Mouse (Mus musculus) heart, postnatal 0 days (tissue): Measurements from ENCODE around the gene Pcdh19. TPM values are rescaled to one million over a fixed set of nuclear protein-coding genes. Genes with fewer than 3 reads are reported as not detected.

Experiments used
- ATAC-seq: fragments of 200-750 bp; cut with Nextera tagmentation; 2 replicates; pipeline ENCODE4 v1.8.0; 2017; ENCODE audit warnings: low read depth, moderate number of reproducible peaks, moderate library complexity; ENCODE audit not compliant: insufficient read depth
- DNase-seq: peaks from one replicate; pipeline ENCODE4 v3.0.0-alpha.2; 2016; ENCODE audit warnings: low spot score
- H3K27ac ChIP-seq: fragments of 300-500 bp; sonication (generic); 2 replicates; pipeline ENCODE4 v1.5.1; 2014; ENCODE audit warnings: low read depth, mild to moderate bottlenecking
- H3K27me3 ChIP-seq: fragments of 300-500 bp; sonication (generic); 2 replicates; pipeline ENCODE4 v1.6.1; 2014; ENCODE audit warnings: low read length, mixed read lengths; ENCODE audit not compliant: control insufficient read depth, insufficient read depth
- H3K36me3 ChIP-seq: fragments of 300-500 bp; sonication (generic); replicated peaks from 2 replicates; pipeline ENCODE4 v1.6.1; 2014; ENCODE audit warnings: low read length, mixed read lengths; ENCODE audit not compliant: control insufficient read depth, insufficient read depth
- H3K4me1 ChIP-seq: fragments of 300-500 bp; sonication (generic); 2 replicates; pipeline ENCODE4 v1.6.1; 2014; ENCODE audit warnings: antibody characterized with exemption; ENCODE audit not compliant: control insufficient read depth, insufficient read depth
- H3K4me2 ChIP-seq: fragments of 300-500 bp; sonication (generic); 2 replicates; pipeline ENCODE4 v1.6.1; 2014; ENCODE audit warnings: low read depth, mild to moderate bottlenecking, low read length, moderate library complexity
- H3K4me3 ChIP-seq: fragments of 300-500 bp; sonication (generic); 2 replicates; pipeline ENCODE4 v1.5.1; 2014; ENCODE audit warnings: low read depth, low read length
- H3K9ac ChIP-seq: fragments of 300-500 bp; sonication (generic); replicated peaks from 2 replicates; pipeline ENCODE4 v1.6.1; 2014; ENCODE audit warnings: low read depth, low read length, mixed read lengths
- H3K9me3 ChIP-seq: fragments of 300-500 bp; sonication (generic); replicated peaks from 2 replicates; pipeline ENCODE4 v1.6.1; 2016; ENCODE audit warnings: low read length; ENCODE audit not compliant: control insufficient read depth
- CTCF ChIP-seq: IDR thresholded peaks from 2 replicates; pipeline ENCODE4 v1.5.1; 2016; ENCODE audit warnings: antibody characterized with exemption, control low read depth, low read depth
- EP300 ChIP-seq: IDR thresholded peaks from 2 replicates; pipeline ENCODE4 v1.6.1; 2016; ENCODE audit warnings: antibody characterized with exemption, low read depth
- WGBS: fragments of 180-500 bp; shearing (Covaris S2); extraction: QIAGEN DNeasy Blood & Tissue Kit; methylation state at CpG from one replicate; pipeline ENCODE4 v1.1.7; 2014; 5-methylcytosine and 5-hydroxymethylcytosine counted together
- polyA plus RNA-seq: library from polyadenylated mRNA; unstranded; fragments of >200 nt; fragmentation: Nextera tagmentation; extraction: Ambion mirVana; gene quantifications from 2 replicates; pipeline ENCODE4 v1.2.1, GENCODE M21; 2015
- total RNA-seq: library from RNA; depleted of rRNA; stranded (reverse); fragments of >200 nt; gene quantifications from 2 replicates; pipeline ENCODE4 v1.2.3, GENCODE M21; 2014; ENCODE audit warnings: low replicate concordance

Pcdh19 gene
- total and polyA plus RNA-seq, 2 experiments from 2014 or later, result 1.4 to 4.7 TPM

GRCm38 (mm10) chrX:133683961-133684360 is 4.8 kb downstream of the Pcdh19 start:
- H3K4me1 ChIP-seq, result no peaks in the 10 kb centered on the region
- no peak overlapping the region for H3K4me2 ChIP-seq
- no peaks in the 10 kb centered on the region for H3K9me3 ChIP-seq
- no peak overlapping the region for H3K4me3 ChIP-seq
- H3K27me3 ChIP-seq, result peaks cover 22% of the 10 kb centered on the region
- H3K9ac ChIP-seq, result no peak overlapping the region
- ATAC-seq, result no peak
- no peak for DNase-seq
- TF ChIP-seq CTCF (no peak), EP300 (no peak)
- H3K27ac ChIP-seq, result no peak overlapping the region
- WGBS, result 35% methylated on average over 3 of the region's 3 CpGs
- H3K36me3 ChIP-seq, result no peaks in the 10 kb centered on the region

DNA sequence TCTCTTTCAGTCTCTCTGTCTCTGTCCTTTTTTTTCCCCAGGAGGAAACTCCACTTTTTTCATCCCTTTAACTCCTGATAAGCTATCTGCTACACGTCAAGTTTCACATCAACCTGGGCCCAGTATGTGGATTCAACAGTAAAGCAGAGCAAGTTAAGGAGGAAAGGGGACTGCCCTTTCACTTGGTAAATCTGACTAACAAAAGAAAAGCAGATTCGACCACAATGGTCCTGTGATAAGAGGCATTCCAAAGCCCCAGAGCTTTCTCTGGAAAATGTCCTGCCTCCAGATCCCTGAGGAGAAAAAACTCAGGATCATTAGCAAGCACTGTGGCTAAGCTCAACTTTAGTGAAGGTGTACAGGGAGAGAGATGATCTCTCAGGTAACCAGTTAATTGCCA is 13.7 kb downstream of the Pcdh19 start:
- DNase-seq (no peak), ATAC-seq (no peak)
- no peak overlapping the region for H3K27ac ChIP-seq
- TF ChIP-seq CTCF (no peak), EP300 (no peak)
- no peak overlapping the region for H3K9ac ChIP-seq
- H3K9me3 ChIP-seq, result no peaks in the 10 kb centered on the region
- H3K4me2 ChIP-seq, result no peak overlapping the region
- no peaks in the 10 kb centered on the region for H3K27me3 ChIP-seq
- WGBS, result 6% methylated on average over 2 of the region's 2 CpGs
- H3K4me1 ChIP-seq, result no peaks in the 10 kb centered on the region
- no peak overlapping the region for H3K4me3 ChIP-seq
- H3K36me3 ChIP-seq, result no peaks in the 10 kb centered on the region

DNA sequence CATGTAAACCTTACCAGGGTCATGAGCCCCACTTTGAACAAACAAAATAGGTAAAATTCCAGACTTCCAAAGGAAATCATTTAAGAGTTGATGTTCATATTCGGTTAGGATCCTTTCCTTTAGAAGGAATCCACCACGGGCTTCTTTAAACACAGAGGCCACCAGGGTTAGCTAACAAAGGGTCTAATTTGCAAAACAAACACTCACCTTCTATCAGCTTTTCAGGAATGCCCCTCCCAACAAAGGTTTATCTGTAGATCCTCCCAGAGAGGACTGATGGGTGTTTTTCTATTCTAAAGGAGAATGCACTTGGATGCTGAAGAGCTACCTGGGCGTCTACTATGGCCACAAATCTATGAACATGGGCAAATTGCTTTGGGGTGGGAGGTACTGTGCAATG is 15.0 kb downstream of the Pcdh19 start:
- ATAC-seq (no peak), DNase-seq (no peak)
- H3K4me3 ChIP-seq, result no peak overlapping the region
- H3K9me3 ChIP-seq, result no peaks in the 10 kb centered on the region
- TF ChIP-seq CTCF, result no peak
- no peak for TF ChIP-seq EP300
- no peaks in the 10 kb centered on the region for H3K4me1 ChIP-seq
- H3K4me2 ChIP-seq, result no peak overlapping the region
- H3K9ac ChIP-seq, result no peak overlapping the region
- H3K36me3 ChIP-seq, result no peaks in the 10 kb centered on the region
- no peaks in the 10 kb centered on the region for H3K27me3 ChIP-seq
- no peak overlapping the region for H3K27ac ChIP-seq
- WGBS, result 31% methylated on average over 3 of the region's 3 CpGs

DNA sequence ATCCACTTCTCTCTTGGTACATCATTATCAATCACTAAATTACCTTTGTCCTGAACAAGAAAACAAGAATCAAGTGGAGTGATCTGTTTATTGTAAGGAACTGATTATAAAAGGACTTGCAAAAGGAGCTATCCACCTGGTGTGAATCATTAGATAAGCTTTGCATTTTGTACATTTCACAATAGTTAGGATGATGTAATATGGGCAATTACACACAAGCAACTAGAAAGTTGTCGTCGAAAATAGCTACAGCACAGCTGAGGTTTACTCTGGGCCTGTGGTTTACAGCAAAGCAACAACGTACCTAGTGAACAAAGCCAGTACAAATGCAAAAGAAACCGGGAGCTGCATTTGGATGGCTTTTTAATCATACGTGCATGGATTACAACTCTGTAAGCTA is 28.7 kb downstream of the Pcdh19 start:
- ATAC-seq (no peak), DNase-seq (no peak)
- Histone ChIP-seq H3K4me2 (no peak overlapping the region), H3K36me3 (no peaks in the 10 kb centered on the region), H3K27me3 (no peaks in the 10 kb centered on the region), H3K27ac (no peak overlapping the region), H3K4me1 (no peaks in the 10 kb centered on the region), H3K9me3 (no peaks in the 10 kb centered on the region), H3K4me3 (no peak overlapping the region), H3K9ac (no peak overlapping the region)
- TF ChIP-seq CTCF, result no peak
- no peak for TF ChIP-seq EP300
- WGBS, result 64% methylated on average over 5 of the region's 5 CpGs

DNA sequence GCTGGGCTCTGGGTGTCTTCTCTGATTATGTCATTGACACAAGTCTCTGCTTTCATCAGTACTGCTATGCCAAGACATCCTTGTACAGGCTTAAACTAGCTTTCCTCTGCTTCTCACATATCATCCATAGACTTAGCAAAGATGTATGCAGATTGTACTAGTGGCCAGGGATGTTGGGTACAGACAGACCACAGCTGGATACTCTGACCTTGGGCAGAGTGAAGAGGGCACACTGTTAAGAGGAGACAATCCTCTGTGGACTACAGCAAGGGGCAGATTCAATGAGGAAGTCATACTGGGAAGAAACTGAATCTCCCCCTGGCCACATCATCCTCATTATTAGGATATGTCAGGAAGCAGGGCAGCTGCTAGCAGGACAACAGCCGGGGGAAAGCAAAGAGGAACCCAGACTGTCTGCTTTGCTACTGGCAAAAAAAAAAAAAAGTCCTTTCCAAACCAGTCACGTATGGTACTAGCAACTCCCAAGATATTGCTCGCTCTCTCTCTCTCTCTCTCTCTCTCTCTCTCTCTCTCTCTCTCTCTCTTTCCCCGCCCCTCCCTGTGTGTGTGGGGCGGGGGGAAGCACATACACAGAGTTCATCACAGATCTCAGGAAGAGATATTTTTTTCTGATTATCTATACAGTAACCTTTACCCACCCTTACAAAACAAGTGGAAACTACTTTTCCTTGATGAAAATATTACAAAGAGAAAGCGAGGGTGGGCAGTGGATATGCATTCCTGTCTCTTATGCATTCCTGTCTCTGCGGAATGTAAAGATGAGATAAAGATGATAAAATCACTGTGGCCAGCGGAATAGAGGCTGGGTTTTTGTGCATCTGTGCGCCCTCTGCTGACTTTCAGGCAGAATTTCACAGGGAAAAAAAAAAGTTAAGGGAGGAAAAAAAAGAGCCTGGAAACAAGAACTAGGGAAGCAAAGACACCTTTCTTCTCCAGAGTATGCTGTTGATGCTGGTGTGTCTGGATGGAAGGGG is 31.2 kb downstream of the Pcdh19 start:
- Histone ChIP-seq H3K9ac (no peak overlapping the region), H3K4me3 (no peak overlapping the region), H3K27ac (no peak overlapping the region), H3K36me3 (no peaks in the 10 kb centered on the region), H3K27me3 (no peaks in the 10 kb centered on the region), H3K4me1 (no peaks in the 10 kb centered on the region), H3K9me3 (no peaks in the 10 kb centered on the region), H3K4me2 (peak overlapping the region; percentile 31; the same call in 1 of the 2 replicates)
- no peak for ATAC-seq
- WGBS, result 12% methylated on average over 9 of the region's 9 CpGs
- no peak for TF ChIP-seq EP300
- TF ChIP-seq CTCF, result peak; percentile 49
- no peak for DNase-seq
